Mouse (Mus musculus) ES-Bruce4 (cell line): ENCODE results near the gene Zfp113.

ENCODE experiments used
- CTCF ChIP-seq: IDR thresholded peaks from one replicate; pipeline ENCODE4 v1.8.1; 2011; ENCODE audit warnings: low read depth, low read length
- EP300 ChIP-seq: IDR thresholded peaks from 2 replicates; pipeline ENCODE4 v1.6.1; 2011; ENCODE audit warnings: low read depth, low read length; ENCODE audit not compliant: insufficient read depth
- POLR2A ChIP-seq: IDR thresholded peaks from one replicate; pipeline ENCODE4 v1.8.1; 2011; ENCODE audit warnings: low read length; ENCODE audit not compliant: insufficient read depth

GRCm38 (mm10) chr5:138104976-138105375 is 50.6 kb downstream of the Zfp113 start:
- TF ChIP-seq POLR2A (no peak), CTCF (no peak), EP300 (no peak)
